Mouse (Mus musculus) megakaryocyte, embryonic 14.5 days (primary cell): ENCODE measurements around the gene Plce1.

Experiments used
- FLI1 ChIP-seq: IDR thresholded peaks from 2 replicates; pipeline ENCODE4 v1.6.1; 2012; ENCODE audit warnings: low read length, inconsistent platforms, mixed read lengths
- GATA1 ChIP-seq: IDR thresholded peaks from 3 replicates; pipeline ENCODE4 v1.6.1; 2012; ENCODE audit warnings: mixed read lengths, low read length, inconsistent platforms, borderline replicate concordance

DNA sequence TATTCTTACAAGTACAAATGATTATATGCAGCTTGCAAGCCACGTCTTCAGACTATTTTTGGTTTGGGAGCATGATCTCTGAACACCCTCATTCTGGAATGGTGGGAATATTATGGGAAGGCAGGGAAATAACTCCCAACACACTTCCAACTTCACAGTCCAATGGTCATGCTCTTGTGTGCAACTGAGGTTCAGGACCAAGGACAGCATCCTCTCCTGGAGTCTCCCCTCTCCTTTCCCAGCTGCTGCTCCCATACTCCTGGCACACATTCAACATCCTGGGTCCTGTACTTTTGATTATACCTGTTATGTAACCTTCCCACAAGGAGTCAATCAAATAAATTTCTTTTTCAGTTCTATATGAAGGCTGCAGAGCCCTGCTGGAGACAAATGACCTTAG lies 77.9 kb downstream of the Plce1 start:
- TF ChIP-seq GATA1, result no peak
- TF ChIP-seq FLI1, result no peak
